Mouse (Mus musculus) neural tube, embryonic 11.5 days (tissue): ENCODE results near the gene Gm14597. TPM values are rescaled to one million over a fixed set of nuclear protein-coding genes. Genes with fewer than 3 reads are reported as not detected.
"Not testable (repeated sequence)": the region's sequence is repeated elsewhere in the genome, so short reads cannot be mapped to it uniquely, and the experiment has no call there.

Experiments
- ATAC-seq: fragments of 200-750 bp; cut with Nextera tagmentation; 2 replicates; pipeline ENCODE4 v1.8.0; 2017; ENCODE audit warnings: moderate number of reproducible peaks, mild to moderate bottlenecking, moderate TSS enrichment, moderate library complexity; ENCODE audit not compliant: insufficient read depth, low FRiP score, low TSS enrichment
- DNase-seq: peaks from one replicate; pipeline ENCODE4 v3.0.0-alpha.2; 2015; ENCODE audit warnings: low spot score
- H3K27ac ChIP-seq: fragments of 300-500 bp; sonication (generic); 2 replicates; pipeline ENCODE4 v1.5.1; 2014; ENCODE audit warnings: low read depth, mild to moderate bottlenecking, low read length
- H3K27me3 ChIP-seq: fragments of 300-500 bp; sonication (generic); 2 replicates; pipeline ENCODE4 v1.6.1; 2014; ENCODE audit warnings: mild to moderate bottlenecking, low read length, mixed read lengths; ENCODE audit not compliant: control insufficient read depth, insufficient read depth
- H3K36me3 ChIP-seq: fragments of 300-500 bp; sonication (generic); 2 replicates; pipeline ENCODE4 v1.6.1; 2014; ENCODE audit warnings: mild to moderate bottlenecking, low read length, moderate library complexity, mixed read lengths; ENCODE audit not compliant: control insufficient read depth, insufficient read depth
- H3K4me1 ChIP-seq: fragments of 300-500 bp; sonication (generic); 2 replicates; pipeline ENCODE4 v1.6.1; 2014; ENCODE audit warnings: low read length, mixed read lengths; ENCODE audit not compliant: control insufficient read depth, insufficient read depth
- H3K4me2 ChIP-seq: fragments of 300-500 bp; sonication (generic); 2 replicates; pipeline ENCODE4 v1.6.1; 2014; ENCODE audit warnings: low read depth, mild to moderate bottlenecking, moderate library complexity
- H3K4me3 ChIP-seq: fragments of 300-500 bp; sonication (generic); 2 replicates; pipeline ENCODE4 v1.5.1; 2014; ENCODE audit warnings: low read depth, low read length
- H3K9ac ChIP-seq: fragments of 300-500 bp; sonication (generic); 2 replicates; pipeline ENCODE4 v1.6.1; 2014; ENCODE audit warnings: mild to moderate bottlenecking, low read length
- H3K9me3 ChIP-seq: fragments of 300-500 bp; sonication (generic); 2 replicates; pipeline ENCODE4 v1.6.1; 2016; ENCODE audit warnings: low read length; ENCODE audit not compliant: control insufficient read depth
- WGBS: fragments of 180-500 bp; shearing (Covaris S2); extraction: QIAGEN DNeasy Blood & Tissue Kit; methylation state at CpG from one replicate; pipeline ENCODE4 v1.1.7; 2014; 5-methylcytosine and 5-hydroxymethylcytosine counted together
- polyA plus RNA-seq: library from polyadenylated mRNA; unstranded; fragments of >200 nt; fragmentation: Nextera tagmentation; extraction: Ambion mirVana; gene quantifications from 2 replicates; pipeline ENCODE4 v1.2.1, GENCODE M21; 2014

Gene Gm14597
- not detected in 2 replicates for polyA plus RNA-seq

- not testable (repeated sequence) for DNase-seq, H3K27ac ChIP-seq
Observed at GRCm38 (mm10) chrX:53608879-53609278, at the start of gene Gm14597. TSS of gene Gm14597 (minus strand) at chrX:53608979.

GRCm38 (mm10) chrX:53652917-53653316, 44.1 kb upstream of the Gm14597 start:
- not testable (repeated sequence) for H3K27ac ChIP-seq, H3K4me3 ChIP-seq, H3K9me3 ChIP-seq, DNase-seq, H3K27me3 ChIP-seq, H3K4me2 ChIP-seq, ATAC-seq, H3K4me1 ChIP-seq, H3K36me3 ChIP-seq, H3K9ac ChIP-seq
- 82% methylated on average over 4 of the region's 4 CpGs for WGBS

More at GRCm38 (mm10) chrX:53608879-53609278, at the start of gene Gm14597:
- Histone ChIP-seq H3K9ac (peak within 1 kb of the TSS; percentile 52), H3K4me2 (peak within 1 kb of the TSS; percentile 45), H3K4me3 (peak within 1 kb of the TSS; percentile 36)
- not testable (repeated sequence) for H3K9me3 ChIP-seq, H3K36me3 ChIP-seq, ATAC-seq, H3K4me1 ChIP-seq, H3K27me3 ChIP-seq
- WGBS, result 70% methylated on average over 2 of the region's 4 CpGs

DNA sequence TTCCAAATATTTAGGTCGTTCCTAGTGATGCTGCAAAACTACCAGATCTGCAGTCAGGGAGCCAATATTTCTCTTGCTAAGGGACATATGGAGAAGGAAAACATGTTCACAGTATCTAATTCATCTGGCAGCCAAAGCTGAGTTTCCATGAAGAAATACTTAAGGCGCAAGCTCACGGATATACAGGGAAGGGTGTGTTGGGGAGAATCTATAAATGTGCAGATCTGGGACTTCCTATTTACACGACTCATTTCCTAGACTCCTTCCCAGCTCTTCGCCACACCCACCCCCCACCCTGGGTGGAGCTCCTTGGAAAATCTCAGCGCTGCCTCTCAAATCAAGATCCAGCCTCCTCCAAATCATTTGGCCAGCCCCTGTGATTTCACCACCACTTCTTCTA, 37.1 kb upstream of the Gm14597 start:
- H3K9ac ChIP-seq, result no peak overlapping the region
- no peak for DNase-seq
- H3K36me3 ChIP-seq, result no peaks in the 10 kb centered on the region
- no peak overlapping the region for H3K4me3 ChIP-seq
- ATAC-seq, result no peak
- H3K4me2 ChIP-seq, result no peak overlapping the region
- H3K9me3 ChIP-seq, result no peaks in the 10 kb centered on the region
- WGBS, result 77% methylated on average over 6 of the region's 6 CpGs
- H3K27ac ChIP-seq, result no peak overlapping the region
- H3K4me1 ChIP-seq, result no peaks in the 10 kb centered on the region
- H3K27me3 ChIP-seq, result no peaks in the 10 kb centered on the region

DNA sequence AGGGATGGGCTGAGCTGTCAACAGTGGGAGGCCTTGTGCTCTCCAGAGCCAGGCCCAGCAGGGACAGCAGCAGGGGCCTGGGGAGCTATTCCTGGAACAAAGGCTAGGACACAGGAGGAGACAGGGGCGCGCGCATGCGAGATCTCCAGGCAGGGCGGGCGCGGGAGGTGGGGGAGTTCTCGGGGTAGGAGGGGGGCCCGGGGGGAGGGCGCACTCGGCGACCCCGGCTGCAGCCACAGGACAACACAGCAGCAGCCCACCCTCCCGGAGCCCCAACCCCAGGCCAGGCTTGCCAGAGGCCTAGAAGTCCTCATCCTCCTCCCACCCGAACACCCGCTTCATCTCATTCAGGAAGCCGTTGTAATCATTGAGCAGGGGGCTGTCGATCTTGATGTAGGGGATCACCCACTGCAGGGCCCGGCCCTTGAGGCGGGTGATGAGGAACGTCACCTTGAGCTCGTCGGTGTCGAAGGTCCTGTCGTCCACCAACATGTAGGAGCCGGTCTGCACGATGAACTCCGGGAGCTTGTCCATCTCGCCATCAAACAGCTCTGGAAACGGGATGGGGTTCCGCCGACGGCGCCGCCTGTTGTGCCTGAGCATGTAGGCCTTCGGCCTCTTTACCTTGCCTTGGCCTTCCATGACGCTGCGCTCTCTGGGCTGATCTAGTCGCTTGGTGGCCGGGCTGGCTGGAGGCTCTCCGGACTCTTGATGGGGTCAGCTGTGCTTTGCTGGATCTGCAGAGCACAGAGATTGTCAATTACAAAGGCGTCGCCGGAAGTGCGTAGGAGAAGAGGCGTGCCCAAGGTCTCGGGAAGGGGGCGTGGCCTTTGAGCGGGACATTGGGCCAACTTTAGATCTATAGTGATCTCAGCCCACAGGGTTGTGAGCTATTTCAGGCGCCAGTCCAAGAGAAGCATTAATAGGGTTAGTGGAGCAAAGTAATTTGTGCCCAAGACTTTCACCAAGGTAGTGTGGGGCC, 34.5 kb upstream of the Gm14597 start, which contains the start of gene Rtl8a:
TSS of gene Rtl8a (minus strand) at position 703 of the 982 bp plus-strand sequence.
- Histone ChIP-seq H3K4me3 (peak within 1 kb of the TSS; percentile 24), H3K27ac (0 out of 2 replicates have a peak within 1 kb of the TSS, but pooled peaks have one; percentile 8), H3K4me2 (peak within 1 kb of the TSS; percentile 28)
- H3K36me3 ChIP-seq, H3K9ac ChIP-seq, H3K9me3 ChIP-seq, H3K27me3 ChIP-seq, H3K4me1 ChIP-seq: not testable (repeated sequence)
- DNase-seq, result peak; percentile 81
- WGBS, result 22% methylated on average over 10 of the region's 50 CpGs
- ATAC-seq, result peak; percentile 93

DNA sequence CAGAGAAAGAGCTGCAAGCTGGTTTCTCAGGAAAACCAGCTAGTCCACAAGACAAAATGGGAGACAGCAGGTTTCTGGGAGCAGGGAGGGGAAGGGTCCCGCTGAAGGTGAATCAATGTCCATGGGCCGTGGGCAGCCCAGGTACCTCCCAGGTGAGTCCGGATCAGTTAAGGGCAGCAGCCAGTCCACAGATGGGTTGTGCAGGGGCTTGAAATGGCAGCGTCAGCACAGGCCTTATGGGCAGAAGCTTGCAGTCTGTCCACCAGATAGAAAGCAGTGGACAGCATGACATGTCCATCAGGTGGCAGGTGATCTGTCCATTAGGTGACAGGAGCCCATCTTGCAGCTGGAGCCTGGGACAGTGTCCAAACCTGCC, 33.8 kb upstream of the Gm14597 start:
- 0 out of 2 replicates have a peak, but pooled peaks have one; percentile 8 for ATAC-seq
- H3K4me2 ChIP-seq, H3K9ac ChIP-seq, H3K27me3 ChIP-seq, DNase-seq, H3K36me3 ChIP-seq, H3K4me3 ChIP-seq, H3K27ac ChIP-seq, H3K4me1 ChIP-seq, H3K9me3 ChIP-seq: not testable (repeated sequence)
- 71% methylated on average over 2 of the region's 4 CpGs for WGBS

DNA sequence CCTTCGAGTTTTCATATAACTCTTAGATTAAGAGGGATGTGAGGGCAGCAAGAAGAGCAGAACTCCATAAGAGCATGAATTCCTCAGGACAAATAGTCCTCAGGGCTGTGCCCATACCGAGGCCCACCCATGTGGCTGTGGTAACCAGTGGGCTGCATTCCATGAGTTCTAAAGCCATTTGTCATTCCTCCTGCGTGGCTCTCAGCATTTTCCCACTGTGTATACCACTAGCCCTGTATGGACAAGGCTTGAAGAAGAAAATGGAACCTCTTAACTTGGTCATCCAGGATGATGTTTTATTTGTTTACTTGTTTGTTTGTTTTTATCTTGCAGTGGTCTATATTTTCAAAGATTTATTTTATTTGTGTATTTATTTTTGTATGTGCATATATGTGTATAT, 29.3 kb upstream of the Gm14597 start:
- not testable (repeated sequence) for H3K9ac ChIP-seq, H3K36me3 ChIP-seq, H3K4me1 ChIP-seq, H3K27ac ChIP-seq, ATAC-seq, H3K27me3 ChIP-seq, H3K4me3 ChIP-seq, DNase-seq, H3K9me3 ChIP-seq, H3K4me2 ChIP-seq
- WGBS, result 70% methylated on average over 3 of the region's 3 CpGs

- H3K4me3 ChIP-seq, H3K9me3 ChIP-seq, ATAC-seq, H3K4me1 ChIP-seq, H3K36me3 ChIP-seq, H3K27ac ChIP-seq, H3K27me3 ChIP-seq, H3K4me2 ChIP-seq, H3K9ac ChIP-seq, DNase-seq: not testable (repeated sequence)
Observed at GRCm38 (mm10) chrX:53611395-53611794, 2.6 kb upstream of the Gm14597 start.

DNA sequence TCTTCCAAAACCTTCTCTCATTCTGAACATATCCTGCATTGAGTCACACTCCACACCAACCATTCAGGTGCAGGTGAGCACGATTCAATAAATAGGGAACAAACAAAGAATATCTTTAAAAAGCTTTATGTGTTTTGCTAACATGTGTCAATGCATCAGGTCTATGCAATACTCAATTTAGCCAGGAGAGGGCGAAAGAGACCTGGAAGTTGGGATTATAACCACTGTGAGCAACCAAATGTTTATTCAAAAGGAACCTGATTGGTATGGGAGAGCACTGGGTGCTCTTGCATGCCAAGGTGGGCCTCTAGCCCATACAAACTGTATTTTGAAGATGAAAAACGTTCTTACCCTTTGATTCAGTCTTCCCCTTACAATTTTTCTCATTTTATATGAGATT, 1.8 kb upstream of the Gm14597 start:
- no peak overlapping the region for H3K9ac ChIP-seq
- H3K4me2 ChIP-seq, result no peak overlapping the region
- H3K4me1 ChIP-seq, result no peaks in the 10 kb centered on the region
- WGBS, result 3% methylated on average over 3 of the region's 3 CpGs
- no peaks in the 10 kb centered on the region for H3K9me3 ChIP-seq
- ATAC-seq (no peak), DNase-seq (peak; percentile 23)
- no peaks in the 10 kb centered on the region for H3K36me3 ChIP-seq
- H3K27me3 ChIP-seq, result no peaks in the 10 kb centered on the region
- H3K4me3 ChIP-seq, result no peak overlapping the region
- no peak overlapping the region for H3K27ac ChIP-seq
